Mouse (Mus musculus) G1E (cell line): Measurements from ENCODE around the gene Srebf2. TPM values are rescaled to one million over a fixed set of nuclear protein-coding genes. Genes with fewer than 3 reads are reported as not detected.
A peak's percentile ranks its signal among the peaks of the same experiment; 100 is the strongest.

ENCODE experiments used
- ATAC-seq: 2 replicates; pipeline ENCODE4 v1.8.0; 2016; ENCODE audit warnings: mild to moderate bottlenecking; ENCODE audit not compliant: insufficient number of reproducible peaks, poor library complexity, low FRiP score, severe bottlenecking; ENCODE audit errors: extremely low read depth
- DNase-seq: peaks from one replicate; pipeline ENCODE4 v3.0.0; 2012; ENCODE audit warnings: low spot score
- H3K27me3 ChIP-seq: 2 replicates; pipeline ENCODE4 v1.6.1; 2012; ENCODE audit warnings: mild to moderate bottlenecking, low read length, inconsistent platforms; ENCODE audit not compliant: insufficient read depth
- H3K36me3 ChIP-seq: replicated peaks from 2 replicates; pipeline ENCODE3; 2012; ENCODE audit warnings: mild to moderate bottlenecking, inconsistent platforms
- H3K4me1 ChIP-seq: 2 replicates; pipeline ENCODE4 v1.6.1; 2012; ENCODE audit warnings: low read depth, low read length, inconsistent platforms, mixed read lengths; ENCODE audit not compliant: insufficient read depth
- H3K4me3 ChIP-seq: 2 replicates; pipeline ENCODE4 v1.5.1; 2012; ENCODE audit warnings: low read depth, mild to moderate bottlenecking, inconsistent platforms, low read length, moderate library complexity, mixed read lengths
- H3K9me3 ChIP-seq: replicated peaks from 2 replicates; pipeline ENCODE4 v1.6.1; 2012; ENCODE audit warnings: inconsistent platforms
- CTCF ChIP-seq: IDR thresholded peaks from 2 replicates; pipeline ENCODE4 v1.5.1; 2012; ENCODE audit warnings: low read depth, low read length, inconsistent platforms, mixed read lengths
- GATA1 ChIP-seq: IDR thresholded peaks from 2 replicates; pipeline ENCODE4 v1.6.1; 2012; ENCODE audit warnings: borderline replicate concordance, low read length, inconsistent platforms, mixed read lengths
- GATA2 ChIP-seq: IDR thresholded peaks from 2 replicates; pipeline ENCODE4 v1.6.1; 2012; ENCODE audit warnings: low read depth, low read length, inconsistent platforms, borderline replicate concordance
- POLR2AphosphoS5 ChIP-seq: IDR thresholded peaks from 2 replicates; pipeline ENCODE4 v1.6.1; 2012; ENCODE audit warnings: low read depth, low read length, inconsistent platforms; ENCODE audit not compliant: insufficient replicate concordance
- TAL1 ChIP-seq: conservative IDR thresholded peaks from 2 replicates; pipeline ENCODE4 v1.6.1; 2012; ENCODE audit warnings: low read depth, low read length, inconsistent platforms, mixed read lengths
- polyA plus RNA-seq: library from polyadenylated mRNA; stranded (reverse); fragments of >175 nt; gene quantifications from 2 replicates; pipeline ENCODE4 v1.2.3, GENCODE M21; 2012
- total RNA-seq, 2 experiments: library from RNA; stranded (forward) in 1 of 2; stranded (reverse) in 1 of 2; fragments of 200-1000 nt in 1 of 2; fragments of >200 nt in 1 of 2; fragmentation: Nextera tagmentation in 1 of 2; gene quantifications; 2 replicates each; pipeline ENCODE4 v1.2.3; 2014 to 2017

Srebf2 gene
- total and polyA plus RNA-seq, 3 experiments: 48.5 to 440 (median 164) TPM

GRCm38 (mm10) chr15:82231100-82231499 lies 84.1 kb downstream of the Srebf2 start:
- Histone ChIP-seq H3K27me3 (peaks cover 2% of the 10 kb centered on the region; the same call in 1 of the 2 replicates), H3K4me1 (peaks cover 50% of the 10 kb centered on the region), H3K36me3 (peaks cover 41% of the 10 kb centered on the region), H3K4me3 (no peak overlapping the region), H3K9me3 (no peaks in the 10 kb centered on the region)
- TF ChIP-seq GATA1 (no peak), GATA2 (no peak), POLR2AphosphoS5 (no peak), CTCF (no peak), TAL1 (no peak)
- ATAC-seq (no peak), DNase-seq (no peak)

- Histone ChIP-seq H3K27me3 (no peaks in the 10 kb centered on the region), H3K4me3 (no peak overlapping the region), H3K9me3 (no peaks in the 10 kb centered on the region), H3K36me3 (peaks cover 46% of the 10 kb centered on the region), H3K4me1 (peaks cover 51% of the 10 kb centered on the region)
- ATAC-seq (no peak), DNase-seq (no peak)
- TF ChIP-seq GATA2: no peak
- TF ChIP-seq GATA1: no peak
- TF ChIP-seq CTCF: no peak
- TF ChIP-seq TAL1: no peak
- no peak for TF ChIP-seq POLR2AphosphoS5
Measured at GRCm38 (mm10) chr15:82231591-82232378, 84.8 kb downstream of the Srebf2 start.

- Histone ChIP-seq H3K27me3 (no peaks in the 10 kb centered on the region), H3K4me3 (no peak overlapping the region), H3K36me3 (peaks cover 53% of the 10 kb centered on the region), H3K4me1 (peaks cover 52% of the 10 kb centered on the region), H3K9me3 (no peaks in the 10 kb centered on the region)
- ATAC-seq (no peak), DNase-seq (no peak)
- TF ChIP-seq GATA2 (no peak), POLR2AphosphoS5 (no peak), CTCF (no peak), GATA1 (no peak), TAL1 (no peak)
Measured at GRCm38 (mm10) chr15:82232651-82233050, 85.7 kb downstream of the Srebf2 start.

- Histone ChIP-seq H3K36me3 (peaks cover 80% of the 10 kb centered on the region), H3K9me3 (no peaks in the 10 kb centered on the region), H3K27me3 (no peaks in the 10 kb centered on the region), H3K4me3 (peak overlapping the region; percentile 13; the same call in 1 of the 2 replicates), H3K4me1 (peaks cover 35% of the 10 kb centered on the region)
- peak; percentile 60 for ATAC-seq
- DNase-seq: peak; percentile 83
- no peak for TF ChIP-seq POLR2AphosphoS5
- TF ChIP-seq GATA1: no peak
- TF ChIP-seq GATA2: no peak
- TF ChIP-seq TAL1: no peak
- no peak for TF ChIP-seq CTCF
Measured at GRCm38 (mm10) chr15:82235661-82236060, 88.7 kb downstream of the Srebf2 start.

DNA sequence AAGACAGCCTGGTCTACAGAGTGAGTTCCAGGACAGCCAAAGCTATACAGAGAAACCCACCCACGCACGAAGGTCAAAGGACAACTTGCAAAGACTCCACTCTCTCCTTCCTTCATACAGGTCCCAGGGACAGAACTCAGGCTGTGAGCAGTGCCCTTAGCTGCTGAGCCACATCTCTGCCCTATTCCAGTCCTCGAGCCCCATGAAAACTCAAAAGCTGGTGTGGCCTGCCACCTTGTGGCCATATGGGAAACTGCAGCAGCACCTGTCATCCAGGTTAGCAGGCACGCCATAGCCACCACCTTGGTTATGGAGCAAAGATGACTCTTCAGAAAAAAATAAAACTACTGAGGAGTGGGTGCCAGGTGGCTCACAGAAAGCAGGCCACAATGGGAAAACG lies 89.6 kb downstream of the Srebf2 start:
- Histone ChIP-seq H3K9me3 (no peaks in the 10 kb centered on the region), H3K4me1 (peaks cover 32% of the 10 kb centered on the region), H3K36me3 (peaks cover 89% of the 10 kb centered on the region), H3K27me3 (no peaks in the 10 kb centered on the region), H3K4me3 (no peak overlapping the region)
- TF ChIP-seq GATA1 (no peak), CTCF (peak; percentile 95)
- peak; percentile 34 for ATAC-seq
- peak; percentile 71 for DNase-seq

GRCm38 (mm10) chr15:82243311-82243710 lies 96.3 kb downstream of the Srebf2 start:
- Histone ChIP-seq H3K27me3 (no peaks in the 10 kb centered on the region), H3K4me1 (peaks cover 24% of the 10 kb centered on the region), H3K36me3 (peaks cover 34% of the 10 kb centered on the region), H3K9me3 (no peaks in the 10 kb centered on the region), H3K4me3 (peak overlapping the region; percentile 88)
- DNase-seq: no peak
- TF ChIP-seq GATA1: no peak
- TF ChIP-seq CTCF: no peak
- no peak for TF ChIP-seq TAL1
- TF ChIP-seq GATA2: no peak
- TF ChIP-seq POLR2AphosphoS5: no peak
- no peak for ATAC-seq

DNA sequence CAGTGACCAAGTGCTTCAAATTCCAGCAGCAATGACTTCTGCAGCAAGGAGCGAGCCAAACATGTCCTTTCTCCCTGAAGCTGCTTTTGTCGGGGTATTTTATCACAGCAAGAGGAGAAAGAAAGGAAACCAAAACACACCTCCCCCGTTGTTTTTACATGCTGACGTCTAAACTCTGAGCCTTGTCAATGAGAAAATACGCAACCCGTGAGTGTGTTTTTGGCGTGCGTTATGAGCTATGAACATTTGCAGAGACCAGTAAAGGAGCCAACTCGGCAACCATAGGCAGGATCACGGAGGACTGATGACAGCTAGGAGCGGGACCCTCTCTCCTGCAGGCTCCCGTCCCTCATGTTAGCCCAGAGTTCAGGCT lies 96.7 kb downstream of the Srebf2 start:
- ATAC-seq (no peak), DNase-seq (no peak)
- TF ChIP-seq GATA1 (no peak), CTCF (no peak), POLR2AphosphoS5 (no peak), TAL1 (no peak), GATA2 (no peak)
- no peaks in the 10 kb centered on the region for H3K27me3 ChIP-seq
- peaks cover 30% of the 10 kb centered on the region for H3K36me3 ChIP-seq
- peaks cover 24% of the 10 kb centered on the region for H3K4me1 ChIP-seq
- peak overlapping the region; percentile 88 for H3K4me3 ChIP-seq
- H3K9me3 ChIP-seq: no peaks in the 10 kb centered on the region
